Mouse (Mus musculus) erythroblast, embryonic 14.5 days (primary cell): ENCODE measurements around the gene Tnfaip8l1.

Experiments used
- GATA1 ChIP-seq: IDR thresholded peaks from 2 replicates; pipeline ENCODE4 v1.6.1; 2012; ENCODE audit warnings: low read length, inconsistent platforms, mixed read lengths
- TAL1 ChIP-seq: IDR thresholded peaks from 3 replicates; pipeline ENCODE4 v1.6.1; 2012; ENCODE audit warnings: low read length, inconsistent platforms, mixed read lengths

GRCm38 (mm10) chr17:56116193-56116592, 46.1 kb upstream of the Tnfaip8l1 start:
- TF ChIP-seq GATA1 (no peak), TAL1 (no peak)
